Mouse (Mus musculus) megakaryocyte, embryonic 14.5 days (primary cell): ENCODE data around the gene Gm49373.

ENCODE experiments used
- FLI1 ChIP-seq: IDR thresholded peaks from 2 replicates; pipeline ENCODE4 v1.6.1; 2012; ENCODE audit warnings: low read length, inconsistent platforms, mixed read lengths
- GATA1 ChIP-seq: IDR thresholded peaks from 3 replicates; pipeline ENCODE4 v1.6.1; 2012; ENCODE audit warnings: mixed read lengths, low read length, inconsistent platforms, borderline replicate concordance

- TF ChIP-seq GATA1 (no peak), FLI1 (no peak)
Observed at GRCm38 (mm10) chr9:21091707-21092320, 18.9 kb upstream of the Gm49373 start, which contains the start of the genes Gm38431 and Raver1.
